Mouse (Mus musculus) yolk sac, embryonic 10.5 days (tissue): ENCODE results near the gene Camk1d.
"Not testable (repeated sequence)": the region's sequence is repeated elsewhere in the genome, so short reads cannot be mapped to it uniquely, and the experiment has no call there.

Experiments
- DNase-seq: peaks from one replicate; pipeline ENCODE4 v3.0.0-alpha.2; 2017; ENCODE audit warnings: low spot score

Camk1d gene

GRCm38 (mm10) chr2:5572314-5573006 lies 141.9 kb downstream of the Camk1d start:
- no peak for DNase-seq

GRCm38 (mm10) chr2:5566611-5567010 lies 147.7 kb downstream of the Camk1d start:
- DNase-seq = no peak

- peak; percentile 56 for DNase-seq
These were observed 150.6 kb downstream of the Camk1d start for GRCm38 (mm10) chr2:5563685-5564084.

- no peak for DNase-seq
These were observed 152.9 kb downstream of the Camk1d start for GRCm38 (mm10) chr2:5561446-5561845.

- DNase-seq = no peak
These were observed 161.1 kb downstream of the Camk1d start for GRCm38 (mm10) chr2:5553264-5553663.

GRCm38 (mm10) chr2:5551758-5552255 lies 162.5 kb downstream of the Camk1d start:
- DNase-seq = no peak

- DNase-seq = peak; percentile 20
These were observed 165.0 kb downstream of the Camk1d start for GRCm38 (mm10) chr2:5549334-5549733.

GRCm38 (mm10) chr2:5548872-5549271 lies 165.4 kb downstream of the Camk1d start:
- no peak for DNase-seq

- DNase-seq = no peak
These were observed 173.4 kb downstream of the Camk1d start for GRCm38 (mm10) chr2:5540870-5541269.

GRCm38 (mm10) chr2:5539894-5540293 lies 174.4 kb downstream of the Camk1d start:
- DNase-seq = not testable (repeated sequence)

- DNase-seq = no peak
These were observed 180.4 kb downstream of the Camk1d start for GRCm38 (mm10) chr2:5533868-5534267.

GRCm38 (mm10) chr2:5529992-5530391 lies 184.3 kb downstream of the Camk1d start:
- DNase-seq = no peak

- no peak for DNase-seq
These were observed 195.1 kb downstream of the Camk1d start for GRCm38 (mm10) chr2:5519221-5519669.

GRCm38 (mm10) chr2:5515106-5515505 lies 199.2 kb downstream of the Camk1d start:
- DNase-seq = no peak

- no peak for DNase-seq
These were observed 200.2 kb downstream of the Camk1d start for GRCm38 (mm10) chr2:5514095-5514494.

GRCm38 (mm10) chr2:5513621-5514020 lies 200.7 kb downstream of the Camk1d start:
- DNase-seq = no peak

- no peak for DNase-seq
These were observed 204.3 kb downstream of the Camk1d start for GRCm38 (mm10) chr2:5510042-5510441.

GRCm38 (mm10) chr2:5499620-5500019 lies 214.7 kb downstream of the Camk1d start:
- no peak for DNase-seq

- DNase-seq = no peak
These were observed 224.4 kb downstream of the Camk1d start for GRCm38 (mm10) chr2:5489916-5490315.

- no peak for DNase-seq
These were observed 227.0 kb downstream of the Camk1d start for GRCm38 (mm10) chr2:5487344-5487743.

- DNase-seq = no peak
These were observed 227.7 kb downstream of the Camk1d start for GRCm38 (mm10) chr2:5486663-5487062.

GRCm38 (mm10) chr2:5485786-5486185 lies 228.5 kb downstream of the Camk1d start:
- no peak for DNase-seq

GRCm38 (mm10) chr2:5479886-5480285 lies 234.4 kb downstream of the Camk1d start:
- DNase-seq = no peak

GRCm38 (mm10) chr2:5478709-5479108 lies 235.6 kb downstream of the Camk1d start:
- peak; percentile 3 for DNase-seq
